Mouse (Mus musculus): ENCODE data around the gene Hoxd10.

The Hoxd10 gene

DNA sequence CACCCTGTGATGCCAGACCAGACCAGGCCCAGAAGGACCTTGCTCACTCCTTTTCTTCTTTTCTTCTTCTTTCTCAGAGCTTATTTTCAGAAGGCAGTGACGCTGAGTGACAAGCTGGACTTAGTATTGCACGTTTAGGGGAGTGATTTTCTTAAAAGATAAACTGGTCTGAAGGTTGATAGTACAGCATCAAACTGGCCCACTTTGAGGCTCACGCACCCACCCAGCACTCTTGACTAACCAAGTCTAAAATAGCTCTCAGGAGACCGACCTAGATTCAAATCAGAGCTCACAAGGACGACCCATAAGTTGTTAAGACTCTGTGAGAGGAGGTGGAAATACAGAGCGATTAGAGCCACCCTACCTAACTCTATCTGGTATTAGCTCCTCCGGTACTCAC is 25.3 kb upstream of the Hoxd10 start:
- DNase-seq (ENCODE audit: low read depth) = no peak

DNA sequence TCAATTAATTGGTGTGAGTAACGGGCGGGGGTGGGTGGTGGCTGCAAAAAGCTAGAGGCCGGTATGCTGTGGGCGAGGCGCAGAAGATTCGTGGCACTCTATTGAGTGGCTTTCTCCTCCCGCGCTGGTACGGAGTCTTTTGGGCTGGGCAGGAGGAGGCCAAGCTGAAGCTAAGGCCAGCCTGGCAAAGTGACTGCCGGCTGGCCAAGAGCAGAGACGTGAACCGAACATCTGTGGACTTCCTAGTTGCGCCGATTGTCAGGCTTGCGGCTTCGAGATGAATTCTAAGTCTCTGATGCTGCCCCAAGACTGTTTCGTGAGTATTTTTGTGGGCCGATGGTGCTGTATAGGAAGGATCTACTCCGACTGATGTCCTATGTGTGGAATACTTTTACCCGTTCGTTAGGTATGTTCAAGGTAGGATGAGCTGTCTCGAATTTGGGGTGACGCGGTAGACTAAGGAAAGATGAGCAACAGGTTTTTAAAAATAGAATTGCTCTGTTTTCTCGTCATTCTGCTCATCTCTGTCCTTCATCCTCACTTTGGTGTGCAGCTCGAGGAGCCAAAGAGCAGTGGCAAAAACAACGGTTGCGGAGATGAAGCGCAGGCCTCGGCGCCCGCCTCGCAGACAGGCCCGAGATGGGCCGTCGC is 24.4 kb upstream of the Hoxd10 start:
- no peak for DNase-seq (ENCODE audit: low read depth)

DNA sequence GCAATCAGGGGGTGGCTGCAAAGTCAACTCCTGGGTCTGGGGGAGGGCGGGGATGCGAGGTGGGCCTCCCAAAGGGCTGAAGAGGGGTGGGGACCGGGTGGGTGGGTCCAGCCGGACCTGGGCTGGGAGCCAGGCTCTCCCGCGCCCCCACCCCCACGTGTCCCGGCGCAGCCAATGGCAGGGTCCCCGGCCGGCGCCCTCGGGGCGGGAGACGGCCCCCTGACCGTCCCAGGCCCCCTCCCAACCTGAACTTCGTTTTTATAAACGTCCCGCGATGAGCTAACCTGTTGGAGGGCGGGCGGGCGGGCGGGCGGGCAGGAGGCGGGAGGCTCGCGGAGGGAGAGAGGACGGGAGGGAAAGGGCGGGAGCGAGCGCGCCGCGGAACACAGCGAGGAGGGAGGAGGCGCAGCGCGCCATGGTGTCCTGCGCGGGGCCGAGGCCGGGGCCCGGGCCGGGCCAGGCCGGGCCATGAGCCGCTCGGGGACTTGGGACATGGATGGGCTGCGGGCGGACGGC is 23.8 kb upstream of the Hoxd10 start, which contains the start of gene Hoxd13:
Gene Hoxd13 (plus strand): TSS at position 469 of the 516 bp plus-strand sequence.
- no peak for DNase-seq (ENCODE audit: low read depth)

DNA sequence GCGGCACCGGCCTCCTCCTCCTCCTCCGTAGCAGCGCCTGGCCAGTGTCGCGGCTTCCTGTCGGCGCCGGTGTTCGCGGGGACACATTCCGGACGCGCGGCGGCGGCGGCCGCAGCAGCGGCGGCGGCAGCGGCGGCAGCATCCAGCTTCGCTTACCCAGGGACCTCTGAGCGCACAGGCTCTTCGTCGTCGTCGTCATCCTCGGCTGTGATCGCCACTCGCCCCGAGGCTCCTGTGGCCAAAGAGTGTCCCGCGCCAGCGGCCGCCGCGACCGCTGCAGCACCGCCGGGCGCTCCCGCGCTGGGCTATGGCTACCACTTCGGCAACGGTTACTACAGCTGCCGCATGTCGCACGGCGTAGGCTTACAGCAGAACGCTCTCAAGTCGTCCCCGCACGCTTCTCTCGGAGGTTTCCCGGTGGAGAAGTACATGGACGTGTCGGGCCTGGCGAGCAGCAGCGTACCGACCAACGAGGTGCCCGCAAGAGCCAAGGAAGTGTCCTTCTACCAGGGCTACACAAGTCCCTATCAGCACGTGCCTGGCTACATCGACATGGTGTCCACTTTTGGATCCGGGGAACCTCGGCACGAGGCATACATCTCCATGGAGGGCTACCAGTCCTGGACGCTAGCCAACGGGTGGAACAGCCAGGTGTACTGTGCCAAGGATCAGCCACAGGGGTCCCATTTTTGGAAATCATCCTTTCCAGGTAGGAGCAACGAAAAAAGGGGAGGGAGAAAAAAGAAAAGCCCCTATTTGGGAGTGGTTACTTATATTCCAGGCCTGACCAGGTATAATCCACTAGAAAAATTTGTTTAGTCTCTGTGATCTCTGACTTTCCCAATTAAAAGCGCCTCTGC is 23.1 kb upstream of the Hoxd10 start:
- no peak for DNase-seq (ENCODE audit: low read depth)

DNA sequence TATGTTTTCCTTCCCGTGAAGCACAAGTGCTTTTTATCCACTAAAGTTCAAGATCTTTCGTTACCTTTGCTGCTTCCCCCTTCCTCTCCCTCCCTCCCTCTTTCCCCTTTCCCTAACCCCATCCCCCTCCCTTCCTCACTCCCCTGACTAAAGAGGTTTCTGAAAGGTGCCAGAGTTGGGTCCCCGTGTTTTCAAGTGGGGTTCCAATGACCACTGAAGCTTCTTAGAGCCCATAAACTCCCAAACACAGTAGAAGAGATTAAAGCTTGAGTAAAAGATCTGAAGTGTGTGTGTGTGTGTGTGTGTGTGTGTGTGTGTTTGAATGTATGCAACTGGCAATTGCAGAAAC is 22.5 kb upstream of the Hoxd10 start:
- no peak for DNase-seq (ENCODE audit: low read depth)

DNA sequence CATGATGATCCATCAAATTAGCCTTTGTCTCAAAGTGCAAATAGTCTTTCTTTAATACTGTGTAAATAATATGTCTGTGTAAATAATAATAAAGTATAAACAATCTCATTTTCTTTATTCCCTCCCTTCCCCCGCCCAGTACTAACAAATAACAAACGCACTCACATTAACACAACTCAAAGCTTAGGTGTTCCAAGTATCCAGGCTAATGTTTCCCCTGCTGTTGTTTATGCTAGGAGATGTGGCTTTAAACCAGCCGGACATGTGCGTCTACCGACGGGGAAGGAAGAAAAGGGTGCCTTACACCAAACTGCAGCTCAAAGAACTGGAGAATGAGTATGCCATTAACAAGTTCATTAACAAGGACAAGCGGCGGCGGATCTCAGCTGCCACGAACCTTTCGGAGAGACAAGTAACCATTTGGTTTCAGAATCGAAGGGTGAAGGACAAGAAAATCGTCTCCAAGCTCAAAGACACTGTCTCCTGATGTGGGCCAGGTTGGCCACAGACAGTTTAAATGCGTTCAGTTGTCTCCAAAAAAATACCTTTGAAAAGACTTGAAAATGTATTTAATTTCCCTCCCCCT is 22.0 kb upstream of the Hoxd10 start:
- DNase-seq (ENCODE audit: low read depth) = no peak

DNA sequence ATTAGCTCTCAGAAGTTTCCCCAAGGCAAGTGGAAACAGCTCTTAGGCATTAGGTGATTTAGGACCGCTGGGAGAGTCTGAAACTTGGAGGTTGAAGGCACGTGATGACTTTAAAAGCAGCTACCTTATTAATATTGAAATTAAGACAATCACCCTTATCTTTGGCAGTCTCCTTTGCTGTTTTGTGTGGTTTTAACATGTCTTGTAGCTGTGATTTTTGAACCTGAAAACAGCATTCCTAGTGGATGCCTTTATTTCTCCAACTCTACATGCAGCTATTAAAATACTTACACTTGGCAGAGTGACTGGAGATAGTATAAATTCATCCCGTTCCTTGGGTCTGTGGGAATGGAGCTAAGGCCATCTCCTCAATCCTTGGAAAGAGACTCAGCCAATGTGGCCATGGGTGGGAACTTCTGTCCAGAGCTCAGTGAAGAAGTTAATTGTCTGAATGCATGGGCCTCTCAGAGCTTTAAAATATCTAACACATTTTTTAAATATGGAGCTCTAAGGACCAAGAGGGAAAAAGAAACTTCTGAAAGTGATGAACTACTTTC is 21.0 kb upstream of the Hoxd10 start:
- no peak for DNase-seq (ENCODE audit: low read depth)

DNA sequence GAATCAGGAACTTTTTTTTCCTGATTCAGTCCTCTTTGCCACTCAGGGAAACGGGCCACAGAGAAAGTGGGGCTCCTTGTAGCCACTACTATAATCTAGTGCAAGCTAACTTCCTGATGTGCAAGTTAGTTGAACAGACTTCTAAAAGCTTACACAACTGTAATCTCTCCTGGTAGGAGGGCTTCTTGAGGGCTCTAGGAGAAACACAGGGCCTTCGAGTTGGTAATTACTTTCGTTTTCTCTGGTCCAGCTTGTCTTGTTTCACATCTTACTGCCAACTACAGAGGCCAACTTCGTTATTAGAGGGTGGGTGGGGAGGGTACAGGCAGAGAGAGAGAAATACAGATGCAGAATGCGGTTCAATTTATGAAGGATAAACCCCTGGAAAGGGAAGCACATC is 19.9 kb upstream of the Hoxd10 start:
- DNase-seq (ENCODE audit: low read depth) = no peak

DNA sequence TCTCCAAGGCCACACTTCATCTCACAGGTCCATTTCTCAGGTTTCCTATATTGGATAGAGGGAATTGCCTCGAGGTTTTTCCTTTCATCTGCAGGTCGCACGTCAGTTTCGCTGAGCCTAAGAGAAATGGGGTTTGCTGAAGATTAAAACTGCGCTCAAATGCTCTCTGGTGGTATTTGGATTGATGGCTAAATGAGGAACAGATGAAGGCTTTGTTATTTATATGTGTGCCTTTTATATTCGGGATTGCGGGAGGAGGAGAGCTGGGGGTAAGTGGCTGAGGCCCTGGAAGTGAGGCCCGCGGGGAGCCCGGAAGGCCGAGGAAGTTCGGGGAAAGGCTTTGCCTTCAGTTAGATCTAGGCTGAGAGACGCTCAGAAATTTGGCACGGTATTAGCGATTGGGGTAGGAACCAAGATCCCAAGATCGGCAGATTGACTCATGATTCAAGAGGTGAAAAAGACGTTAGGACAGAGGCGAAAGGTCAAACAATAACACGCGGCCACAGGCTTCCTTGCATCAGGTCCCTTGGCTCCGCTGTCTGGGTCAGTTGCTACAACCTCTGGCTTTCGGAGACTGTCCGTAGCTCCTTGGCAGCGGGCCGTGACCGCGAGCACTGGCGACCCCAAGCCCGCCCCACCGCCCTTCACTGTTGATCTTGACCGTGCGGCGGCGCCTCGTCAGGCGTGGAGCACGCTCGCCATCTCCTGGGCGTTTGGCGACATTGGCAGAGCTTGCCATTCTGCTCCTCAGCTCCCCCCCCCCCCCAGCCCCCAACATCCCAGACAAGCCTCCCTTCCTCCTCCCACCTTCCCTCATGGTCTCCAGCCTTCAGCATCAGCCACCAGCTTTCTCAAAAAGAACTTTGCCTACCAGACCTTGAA is 19.0 kb upstream of the Hoxd10 start:
- DNase-seq (ENCODE audit: low read depth) = no peak

DNA sequence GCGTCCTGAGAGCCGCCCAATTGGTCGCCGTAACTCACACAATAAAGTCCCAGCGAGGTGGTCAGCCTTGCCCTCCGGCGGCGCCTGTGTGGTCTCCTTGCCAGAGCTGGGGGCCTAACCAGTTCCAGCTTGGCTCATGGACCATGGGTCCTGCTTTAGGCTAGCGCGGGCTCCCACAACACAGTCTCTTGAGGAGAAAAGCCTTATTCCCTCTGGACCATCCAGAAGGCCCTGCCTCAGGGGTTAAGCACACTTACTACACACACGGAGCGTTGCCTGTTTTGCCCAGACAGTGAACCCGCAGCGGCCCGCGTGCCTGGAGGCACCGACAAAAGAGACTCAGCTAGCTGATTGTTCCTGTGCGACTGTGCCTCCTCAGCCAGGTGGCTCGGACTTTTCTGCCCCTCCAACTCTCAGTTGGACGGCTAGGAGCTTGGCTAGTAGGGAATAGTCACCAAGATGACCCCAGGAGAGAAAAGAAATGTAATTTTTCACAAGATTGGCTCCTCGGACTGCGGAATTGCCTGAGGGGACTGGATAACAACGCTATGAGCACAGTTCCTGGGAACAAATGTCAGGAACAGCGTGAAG is 17.8 kb upstream of the Hoxd10 start:
- no peak for DNase-seq (ENCODE audit: low read depth)

DNA sequence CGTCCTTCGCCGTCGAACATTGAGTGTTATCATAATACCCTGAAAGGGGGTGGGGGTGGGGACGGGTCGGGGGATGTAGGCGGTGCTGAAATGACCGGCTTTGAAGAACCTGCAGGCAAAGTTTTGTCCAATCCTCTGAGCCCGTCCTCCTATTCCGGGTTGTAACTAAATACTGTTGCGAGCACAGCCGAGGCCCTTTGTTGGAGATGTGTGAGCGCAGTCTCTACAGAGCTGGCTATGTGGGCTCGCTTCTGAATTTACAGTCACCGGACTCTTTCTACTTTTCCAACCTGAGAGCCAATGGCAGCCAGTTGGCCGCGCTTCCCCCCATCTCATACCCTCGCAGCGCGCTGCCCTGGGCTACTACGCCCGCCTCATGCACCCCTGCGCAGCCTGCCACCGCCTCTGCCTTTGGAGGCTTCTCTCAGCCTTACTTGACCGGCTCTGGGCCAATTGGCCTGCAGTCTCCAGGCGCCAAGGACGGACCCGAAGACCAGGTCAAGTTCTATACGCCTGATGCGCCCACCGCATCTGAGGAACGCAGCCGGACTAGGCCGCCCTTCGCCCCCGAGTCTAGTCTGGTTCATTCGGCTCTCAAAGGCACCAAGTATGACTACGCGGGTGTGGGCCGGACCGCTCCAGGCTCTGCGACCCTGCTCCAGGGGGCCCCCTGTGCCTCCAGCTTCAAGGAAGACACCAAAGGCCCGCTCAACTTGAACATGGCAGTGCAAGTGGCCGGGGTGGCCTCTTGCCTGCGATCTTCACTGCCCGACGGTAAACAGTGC is 16.7 kb upstream of the Hoxd10 start, which contains the start of gene Hoxd12:
Gene Hoxd12 (plus strand): TSS at position 133 of the 785 bp plus-strand sequence.
- no peak for DNase-seq (ENCODE audit: low read depth)

DNA sequence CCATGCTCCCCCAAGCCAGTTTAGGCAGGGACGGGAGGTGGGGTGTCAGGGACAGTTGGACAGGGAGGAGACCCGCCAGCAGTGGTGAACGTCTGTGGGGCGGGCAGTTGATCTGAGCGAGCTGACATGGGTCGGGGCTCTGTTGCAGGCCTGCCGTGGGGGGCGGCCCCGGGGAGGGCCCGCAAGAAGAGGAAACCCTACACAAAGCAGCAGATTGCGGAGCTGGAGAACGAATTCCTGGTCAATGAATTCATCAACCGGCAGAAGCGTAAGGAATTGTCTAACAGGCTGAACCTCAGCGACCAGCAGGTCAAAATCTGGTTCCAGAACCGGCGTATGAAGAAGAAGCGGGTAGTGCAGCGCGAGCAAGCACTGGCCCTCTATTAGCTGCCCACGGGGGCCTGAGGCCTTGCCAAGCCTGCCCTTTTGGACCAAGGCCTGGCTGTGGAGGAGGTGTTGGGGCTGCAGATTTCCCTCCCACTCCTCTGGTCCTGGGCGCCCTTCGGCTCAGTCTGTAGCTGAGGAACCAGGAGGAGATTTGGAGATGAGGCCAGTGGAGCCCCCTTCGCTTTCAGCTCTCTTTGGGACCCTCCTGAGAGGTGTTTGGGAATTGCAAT is 15.9 kb upstream of the Hoxd10 start:
- DNase-seq (ENCODE audit: low read depth) = no peak

DNA sequence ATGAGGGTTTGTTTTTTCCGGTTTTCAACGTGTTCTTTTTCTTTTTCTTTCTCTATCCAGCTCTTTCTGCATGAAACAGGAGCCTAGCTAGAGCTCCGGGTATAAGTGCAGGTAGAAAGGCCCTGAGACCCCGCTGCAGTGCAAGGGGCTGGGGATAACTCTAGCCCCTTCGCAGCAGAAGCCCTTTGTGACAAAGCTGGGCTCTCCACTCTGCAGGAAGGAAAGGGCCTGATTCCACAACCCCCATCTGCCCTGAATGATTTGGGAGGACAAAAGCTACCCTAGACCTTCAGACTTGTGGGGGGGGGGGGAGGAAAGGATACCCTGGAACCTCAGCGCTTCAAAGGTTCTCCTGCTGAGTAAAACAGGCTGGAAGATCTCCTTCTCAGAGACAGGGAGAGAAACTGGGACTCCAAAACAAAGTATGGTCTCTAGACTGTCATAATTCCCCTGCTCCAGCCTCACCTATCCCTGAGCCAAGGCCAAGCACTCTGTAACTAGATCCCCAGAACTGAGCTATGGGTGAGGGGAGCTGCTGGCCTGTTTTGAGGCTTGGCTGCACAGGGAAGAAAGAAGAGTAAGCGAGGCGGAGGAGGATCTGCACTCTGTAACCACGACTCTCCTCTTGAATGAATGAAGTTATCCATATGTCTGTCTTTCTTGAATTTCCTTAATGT is 15.2 kb upstream of the Hoxd10 start:
- DNase-seq (ENCODE audit: low read depth) = no peak

DNA sequence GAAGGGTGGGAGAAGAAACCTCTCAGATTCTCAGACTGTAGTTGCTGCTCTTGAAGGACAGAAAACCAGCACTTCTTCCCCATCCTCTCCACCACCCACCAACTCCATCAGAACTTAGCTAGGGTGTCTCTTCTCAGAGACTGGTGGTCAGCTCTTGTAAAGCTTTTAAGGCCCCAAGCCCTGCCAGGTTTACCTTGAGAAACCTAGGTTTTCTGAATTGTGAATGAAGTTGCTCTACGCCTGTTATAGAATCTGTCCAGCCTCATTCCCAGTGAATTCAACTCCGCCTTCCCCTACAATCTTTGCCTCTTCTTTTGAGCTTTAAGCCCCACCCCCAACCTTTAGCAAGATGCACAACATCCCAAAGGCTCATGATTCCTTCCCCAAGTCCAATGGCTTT is 14.6 kb upstream of the Hoxd10 start:
- DNase-seq (ENCODE audit: low read depth) = no peak

DNA sequence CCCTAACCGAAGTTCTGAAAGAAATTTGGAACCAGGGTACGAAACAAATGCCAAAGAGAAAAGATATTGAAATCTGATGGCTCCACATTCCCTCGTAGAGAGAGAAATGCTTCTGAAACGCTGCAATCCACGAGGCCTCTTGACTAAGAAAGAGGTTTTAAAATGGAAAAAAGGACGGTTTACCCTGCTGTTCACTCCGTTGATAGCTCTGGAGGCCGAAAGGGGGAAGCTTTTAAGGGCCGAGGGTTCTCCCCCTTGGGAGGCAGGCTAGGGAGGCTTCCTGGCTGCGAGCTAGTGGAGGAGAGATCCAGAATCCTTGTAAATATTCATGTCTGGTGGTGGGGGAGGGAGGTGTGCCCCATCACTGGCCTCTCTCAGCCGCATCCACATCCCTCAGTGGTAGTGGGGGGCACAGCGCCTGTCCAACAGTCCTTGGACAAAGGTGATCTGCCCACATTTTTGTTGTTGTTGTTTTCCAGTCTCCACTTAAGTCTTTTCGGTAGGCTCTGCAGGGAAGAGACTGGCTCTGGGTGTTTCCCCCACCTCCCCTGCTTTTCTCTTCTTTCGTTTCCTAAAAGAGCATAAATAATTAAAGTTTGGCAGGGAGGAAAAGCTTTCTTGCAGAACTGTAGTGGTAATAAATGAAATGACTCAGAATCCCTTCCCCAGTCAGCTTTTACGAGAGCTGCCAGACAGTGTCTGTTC is 12.7 kb upstream of the Hoxd10 start, which contains the start of gene Hoxd11:
Gene Hoxd11 (plus strand): TSS at position 667 of the 705 bp plus-strand sequence.
- no peak for DNase-seq (ENCODE audit: low read depth)

DNA sequence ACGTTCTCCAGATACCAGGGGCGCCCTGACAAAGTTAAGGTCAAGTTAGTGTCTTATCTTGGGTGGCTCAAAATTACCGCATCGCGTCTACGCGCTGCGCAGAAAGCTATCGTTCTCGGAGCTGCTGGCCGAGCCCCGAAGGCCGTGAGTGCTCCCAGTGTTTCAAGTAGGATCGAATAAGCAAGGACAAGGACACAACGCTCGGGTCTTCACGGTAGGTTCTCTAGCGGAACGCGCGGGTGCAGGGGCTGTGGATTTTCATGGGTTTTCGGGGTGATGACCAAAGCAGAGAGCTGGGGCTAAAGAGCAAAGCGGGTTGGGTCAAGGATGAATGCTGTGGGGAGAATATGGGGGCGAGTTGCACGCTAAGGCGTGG is 12.1 kb upstream of the Hoxd10 start:
- DNase-seq (ENCODE audit: low read depth) = no peak

DNA sequence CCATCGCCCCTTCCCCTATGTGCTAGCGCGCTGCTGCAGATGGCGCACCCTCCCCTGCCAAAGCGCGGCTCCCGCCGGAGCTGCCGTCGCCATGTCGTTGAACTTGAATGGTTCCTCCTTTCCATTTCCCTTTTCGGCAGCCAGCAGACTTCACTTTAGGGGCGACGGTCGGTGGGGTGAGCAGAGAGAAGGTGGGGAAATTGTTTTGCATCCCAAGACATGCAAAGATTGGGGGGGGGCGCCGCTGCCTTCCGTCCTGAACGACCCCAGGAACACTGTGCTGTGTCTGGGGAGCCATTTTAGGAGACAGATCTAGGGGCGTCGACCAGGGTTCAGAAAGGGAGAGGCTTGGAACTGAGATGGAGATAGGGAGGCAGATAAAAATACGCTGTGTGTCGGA is 11.7 kb upstream of the Hoxd10 start:
- no peak for DNase-seq (ENCODE audit: low read depth)

DNA sequence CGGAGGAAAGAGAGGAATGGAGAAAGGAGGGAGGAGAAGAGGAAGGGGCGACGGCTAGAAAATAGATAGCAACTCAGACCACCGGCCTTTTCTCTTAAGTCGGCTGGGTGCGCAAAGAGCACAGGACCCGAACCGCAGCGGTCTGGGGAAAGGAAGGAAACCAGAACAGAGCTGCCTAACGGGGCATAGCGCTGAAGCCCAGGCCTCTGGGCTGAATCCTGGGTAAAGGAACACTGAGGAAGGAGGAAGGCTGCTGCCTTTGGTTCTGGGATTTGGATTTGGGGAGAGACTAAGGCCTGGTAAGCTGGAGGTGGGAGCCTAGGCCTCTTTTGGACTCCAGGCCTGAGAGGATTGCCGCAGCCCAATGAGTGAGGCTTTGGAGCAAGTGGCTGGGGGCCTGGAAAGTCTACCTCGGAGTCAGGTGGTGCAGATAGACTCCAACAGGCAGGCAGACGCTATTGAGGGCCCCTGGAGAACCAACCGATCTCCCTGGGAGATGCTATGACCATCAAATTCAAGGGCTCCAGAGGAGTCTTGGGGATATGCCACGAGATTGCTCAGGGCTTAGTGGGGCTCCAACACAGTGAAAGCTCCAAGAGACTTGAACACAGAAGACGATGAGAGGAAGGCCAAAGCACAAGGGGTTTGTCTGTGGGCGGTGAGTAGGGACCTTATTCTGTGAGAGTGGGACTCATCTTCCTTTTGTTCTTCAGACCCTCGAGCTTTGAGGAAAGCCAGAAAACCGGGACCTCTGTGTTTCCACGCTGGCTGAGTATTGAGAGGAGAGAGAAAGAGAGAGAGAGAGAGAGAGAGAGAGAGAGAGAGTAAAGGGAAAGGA is 10.9 kb upstream of the Hoxd10 start:
- DNase-seq (ENCODE audit: low read depth) = no peak

All from fibroblast of lung, adult 2 months (primary cell).